Mouse (Mus musculus): ENCODE data around the gene Cep41.

Gene Cep41

DNA sequence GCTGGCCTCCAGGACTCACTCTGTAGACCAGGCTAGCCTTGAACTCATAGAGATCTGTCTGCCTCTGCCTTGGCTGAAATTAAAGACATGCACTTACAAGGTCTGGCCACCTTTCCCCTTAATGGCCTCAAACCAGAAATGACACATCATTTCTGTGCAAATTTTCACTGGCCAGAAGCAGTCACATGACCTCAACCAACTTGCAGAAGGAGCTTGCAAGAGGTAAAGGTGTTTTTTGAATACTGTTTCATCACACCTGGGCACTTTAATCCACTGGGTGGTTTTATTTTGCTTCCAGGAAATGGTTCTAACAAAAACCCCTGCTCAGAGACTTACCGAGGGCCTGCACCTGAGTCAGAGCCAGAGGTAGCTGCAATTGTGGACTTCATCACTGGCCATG, 63.6 kb downstream of the Cep41 start:
- DNase-seq (ENCODE audit: low read depth, low spot score), result no peak

DNA sequence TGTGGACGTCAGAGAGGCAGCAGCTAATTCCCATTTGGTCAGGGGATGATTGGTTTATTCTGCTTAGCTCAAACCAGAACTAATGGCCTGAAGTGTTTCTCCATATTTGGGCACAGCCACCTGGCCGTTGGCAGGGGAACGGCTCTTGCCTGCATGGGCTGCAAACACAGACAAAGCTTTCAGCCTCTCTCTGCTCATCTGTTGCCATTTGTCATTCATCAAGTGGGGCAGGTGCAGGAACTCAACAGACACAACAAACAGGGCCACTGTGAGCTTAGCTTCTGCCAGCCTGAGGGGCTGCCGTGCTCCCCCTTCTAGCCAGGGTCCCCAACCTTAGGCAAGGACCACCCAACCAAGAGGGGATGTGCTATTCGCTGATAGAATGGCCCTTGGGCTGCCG, 65.4 kb downstream of the Cep41 start:
- DNase-seq (ENCODE audit: low read depth, low spot score), result no peak

DNA sequence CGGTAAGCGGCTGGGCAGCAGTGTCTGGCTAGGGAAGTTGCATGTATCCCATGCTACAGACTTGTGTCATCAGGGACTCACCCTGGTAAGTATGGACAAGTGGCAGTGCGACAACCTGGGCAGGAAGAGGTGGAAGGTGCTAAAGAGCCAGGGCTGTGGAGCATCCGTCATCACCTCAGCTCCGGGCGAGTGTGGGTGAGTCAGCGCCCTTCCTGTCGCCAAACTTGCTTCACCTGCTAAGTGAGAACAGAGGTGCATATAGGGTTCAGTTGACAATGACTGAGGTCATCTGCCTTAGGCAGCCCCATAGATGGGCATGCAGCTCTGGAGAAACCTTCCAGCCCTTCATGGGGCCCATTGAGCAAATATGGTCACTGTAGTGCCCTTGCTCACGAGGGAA, 68.8 kb downstream of the Cep41 start:
- DNase-seq (ENCODE audit: low read depth, low spot score), result no peak

DNA sequence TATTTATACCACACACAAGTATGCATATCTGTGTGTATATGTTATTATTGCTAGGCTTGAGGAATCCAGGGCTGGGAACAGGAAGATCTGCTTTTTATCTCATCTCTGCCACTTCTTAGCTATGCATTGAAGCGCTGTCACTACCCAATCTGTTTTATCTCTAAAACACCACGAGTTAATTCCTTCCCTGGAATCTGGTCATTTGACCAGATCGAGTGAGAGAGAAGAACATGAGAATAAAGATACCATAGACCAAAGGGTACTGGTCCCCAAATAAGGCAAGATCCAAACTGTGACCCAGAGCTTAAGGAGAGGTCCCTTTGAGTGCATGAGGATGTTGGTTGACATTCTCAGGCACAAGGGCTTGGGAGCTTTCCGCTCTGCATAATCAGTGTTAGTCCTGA, 71.6 kb downstream of the Cep41 start:
- no peak for DNase-seq (ENCODE audit: low read depth, low spot score)

DNA sequence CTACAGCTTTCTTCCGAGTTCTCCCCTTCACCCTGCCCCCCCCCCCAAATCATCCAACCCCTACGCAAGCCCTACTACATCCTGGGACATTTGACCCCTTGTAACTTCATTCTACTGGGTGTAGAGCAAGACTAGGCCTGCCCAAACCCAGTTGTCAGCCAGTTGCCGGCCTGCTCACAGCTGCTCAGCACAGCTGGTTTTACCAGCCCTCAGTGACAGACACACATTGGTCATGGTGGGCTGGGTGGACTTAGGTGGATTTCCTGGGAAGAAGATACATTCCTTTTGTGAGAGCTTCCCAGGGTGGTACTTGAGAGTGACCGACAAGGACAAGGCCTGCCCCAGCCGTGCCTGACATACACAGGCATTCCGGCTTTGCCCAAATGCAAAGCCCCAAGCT, 72.6 kb downstream of the Cep41 start:
- DNase-seq (ENCODE audit: low read depth, low spot score), result no peak

DNA sequence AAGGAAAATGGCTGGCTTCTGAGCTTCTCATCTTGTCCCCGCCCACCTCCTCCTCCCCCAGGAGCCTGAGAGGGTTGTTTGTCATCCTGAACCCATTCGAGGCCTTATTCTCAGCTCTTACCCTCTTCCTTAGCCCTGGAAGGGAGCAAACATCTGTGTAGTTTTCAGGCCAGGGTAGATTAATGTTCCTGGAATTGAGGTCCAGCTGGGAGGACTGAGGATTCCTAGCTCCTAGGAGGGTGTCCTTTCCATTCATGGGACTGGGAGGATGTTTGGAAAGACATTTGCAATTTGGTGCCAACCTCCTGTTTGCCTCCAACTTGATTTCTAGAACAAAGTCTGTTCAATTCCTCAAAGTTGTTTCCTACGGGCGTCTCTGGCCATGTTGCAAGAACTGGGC, 73.0 kb downstream of the Cep41 start:
- no peak for DNase-seq (ENCODE audit: low read depth, low spot score)

DNA sequence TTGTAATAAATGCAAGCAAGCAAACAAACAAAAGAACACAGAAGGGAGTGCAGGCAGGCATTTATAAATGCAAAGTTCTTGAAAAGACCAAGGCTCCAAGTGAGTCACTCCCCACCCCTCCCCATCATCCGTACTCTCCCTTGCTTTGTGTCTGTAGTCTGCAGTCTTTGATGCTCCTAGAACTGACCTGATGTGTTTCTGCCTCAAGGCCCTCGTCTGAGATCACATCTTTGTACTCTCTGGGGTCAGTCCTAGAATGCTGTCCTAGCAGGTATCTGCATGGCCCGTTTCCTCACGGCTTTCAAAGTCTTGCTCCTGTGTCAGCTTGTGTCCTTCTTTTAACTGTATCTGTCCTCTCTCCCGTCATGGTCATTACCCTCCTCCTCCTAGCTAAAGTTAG, 73.9 kb downstream of the Cep41 start:
- DNase-seq (ENCODE audit: low read depth, low spot score), result no peak

DNA sequence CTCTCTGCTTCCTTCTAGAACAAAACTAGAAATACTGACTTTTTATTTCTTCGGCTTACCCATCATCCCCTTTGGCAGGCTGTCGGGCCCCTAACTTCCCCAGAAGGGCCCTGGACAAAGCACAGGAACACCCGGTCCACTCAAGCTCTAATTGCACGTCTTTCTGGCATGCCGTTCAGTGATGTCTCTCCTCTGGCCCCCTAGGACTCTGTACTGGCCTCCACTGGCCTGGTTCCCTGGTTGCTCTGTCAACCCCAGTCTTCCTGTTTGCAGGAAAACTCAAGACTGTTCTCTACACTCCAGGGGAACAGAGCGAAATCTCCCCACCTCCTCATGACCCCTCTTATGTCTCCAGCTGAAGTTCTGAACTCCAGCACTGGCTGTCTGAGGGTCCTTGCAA, 74.8 kb downstream of the Cep41 start:
- DNase-seq (ENCODE audit: low read depth, low spot score), result no peak

DNA sequence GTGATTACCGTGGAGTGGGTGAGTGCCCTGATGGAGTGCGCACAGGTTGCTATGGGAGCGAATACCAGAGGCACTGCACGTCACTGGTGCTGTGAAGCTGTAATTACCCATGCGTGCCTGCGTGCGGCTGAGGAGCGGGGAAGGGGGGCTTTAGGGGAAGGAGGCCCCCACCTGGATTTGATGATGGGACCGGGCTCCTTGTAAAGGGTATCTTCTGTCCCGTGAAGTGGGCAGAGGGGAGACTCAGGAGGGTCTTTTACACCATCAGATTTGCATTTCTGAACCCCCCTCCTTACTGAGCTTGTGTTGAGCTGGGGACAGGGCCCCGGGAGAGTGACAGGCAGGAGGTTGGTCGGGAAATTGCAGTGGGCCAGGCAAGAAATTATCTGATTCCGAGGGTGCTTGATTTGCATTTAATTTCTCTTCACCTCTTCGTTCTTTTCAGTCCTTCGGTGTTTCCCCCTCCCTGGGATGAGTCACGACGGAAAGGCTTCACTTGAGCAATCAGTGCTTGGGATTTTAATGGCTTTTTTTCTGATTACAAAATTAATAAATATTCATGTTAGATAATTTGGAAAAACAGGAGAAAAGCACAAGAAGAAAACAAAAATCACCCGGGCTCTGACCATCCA, 75.5 kb downstream of the Cep41 start:
- peak; percentile 57 for DNase-seq (ENCODE audit: low read depth, low spot score)

DNA sequence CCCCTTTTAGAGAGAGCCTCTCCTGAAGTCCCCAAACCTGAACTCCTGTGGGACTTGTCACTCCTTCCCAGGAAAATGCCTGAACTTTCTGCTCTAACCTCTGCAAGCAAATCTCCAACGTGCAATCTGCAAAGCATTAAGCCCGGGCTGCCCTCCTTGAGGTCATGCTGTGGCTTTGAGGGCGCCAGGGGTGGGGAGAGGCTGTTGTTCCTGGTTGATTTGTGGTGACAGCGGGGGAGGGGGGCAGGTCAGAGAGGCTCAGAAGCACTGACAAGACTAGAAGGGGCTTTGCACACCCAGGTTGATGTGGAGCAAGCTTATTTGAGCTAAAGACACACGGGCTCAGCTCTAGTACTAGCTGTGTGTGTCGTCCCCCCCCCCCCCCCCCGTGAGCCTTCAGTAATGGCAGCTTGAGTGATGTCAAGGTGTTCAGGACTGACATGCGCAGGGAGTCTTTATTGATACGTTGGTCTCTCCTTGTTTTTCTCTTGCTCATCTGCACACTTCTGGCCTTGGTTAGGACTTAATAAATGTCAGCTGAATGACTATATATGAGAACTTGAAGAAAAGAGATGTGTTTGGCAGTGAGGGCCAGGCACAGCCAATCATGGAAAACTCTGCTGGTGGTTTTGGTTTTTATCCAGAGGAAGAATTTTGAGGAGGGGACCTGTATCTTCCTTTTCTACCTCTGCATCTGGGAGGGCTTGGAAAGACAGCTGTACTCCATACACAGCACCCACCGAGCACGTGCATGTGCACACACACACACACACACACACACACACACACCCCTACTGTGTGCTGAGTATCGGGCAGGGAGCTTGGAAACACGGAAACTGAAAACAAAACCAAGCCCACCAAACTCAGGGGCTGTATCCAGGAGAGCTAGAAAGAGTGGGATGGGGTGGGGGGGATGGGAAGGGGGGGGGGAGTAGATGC, 76.3 kb downstream of the Cep41 start:
- no peak for DNase-seq (ENCODE audit: low read depth, low spot score)

DNA sequence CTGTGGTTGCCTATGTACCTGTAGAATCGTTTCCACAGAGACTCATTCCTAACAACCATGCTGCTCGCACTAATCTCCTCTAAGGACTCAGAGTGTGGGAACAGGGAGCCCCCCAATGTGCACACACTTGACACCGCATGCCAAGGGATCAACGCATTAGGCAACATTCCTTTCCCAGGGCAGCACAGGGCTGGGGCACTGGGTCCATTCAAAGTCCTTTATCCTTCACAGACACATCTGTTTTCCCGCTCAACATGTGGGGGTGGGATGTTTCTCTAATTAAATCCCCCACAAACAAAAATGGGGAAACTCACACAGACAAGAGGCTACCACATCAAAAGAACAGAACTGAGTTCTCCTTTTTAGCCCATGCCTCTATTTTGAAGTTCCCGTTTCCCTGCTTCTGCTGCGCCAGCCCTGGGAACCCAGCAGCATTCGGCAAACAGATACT, 77.0 kb downstream of the Cep41 start:
- no peak for DNase-seq (ENCODE audit: low read depth, low spot score)

DNA sequence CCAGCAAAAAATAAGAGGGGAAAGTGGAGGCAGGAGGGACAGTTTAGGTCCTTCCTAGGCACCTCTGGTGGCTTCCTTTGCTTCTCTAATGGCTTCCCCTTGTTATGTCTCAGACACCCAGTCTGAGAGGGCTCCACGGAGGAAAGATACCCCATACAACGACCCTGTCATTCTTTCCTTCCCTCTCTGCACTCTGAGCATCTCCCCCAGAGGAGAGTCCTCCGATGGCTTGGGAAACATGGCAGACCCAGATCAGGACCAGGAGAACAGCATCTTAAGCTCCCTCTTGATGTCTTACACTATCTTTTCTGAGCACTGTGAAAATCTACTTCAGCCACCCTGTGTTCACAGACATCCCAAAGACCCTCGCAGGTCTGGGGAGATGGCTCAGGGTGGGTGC, 77.8 kb downstream of the Cep41 start:
- no peak for DNase-seq (ENCODE audit: low read depth, low spot score)

DNA sequence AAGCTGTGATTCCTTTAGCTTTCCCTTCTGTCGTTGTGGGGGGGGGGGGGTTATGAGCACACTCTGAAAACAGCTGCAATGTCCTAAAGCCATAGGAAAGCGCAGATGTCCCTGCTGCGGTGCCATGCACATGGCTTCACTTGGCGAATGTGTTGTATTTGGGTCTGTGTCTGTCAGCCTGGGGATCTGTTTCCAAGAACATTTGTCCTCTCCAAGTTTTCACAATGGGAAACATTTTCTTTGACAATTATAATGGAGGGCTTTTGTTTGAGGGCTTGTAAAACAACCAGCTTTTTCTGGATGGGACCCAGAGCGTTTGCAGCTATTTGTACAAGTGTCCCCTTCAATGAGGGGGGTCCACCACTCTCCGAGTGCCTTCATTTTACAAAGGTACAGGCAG, 79.3 kb downstream of the Cep41 start:
- peak; percentile 23 for DNase-seq (ENCODE audit: low read depth, low spot score)

DNA sequence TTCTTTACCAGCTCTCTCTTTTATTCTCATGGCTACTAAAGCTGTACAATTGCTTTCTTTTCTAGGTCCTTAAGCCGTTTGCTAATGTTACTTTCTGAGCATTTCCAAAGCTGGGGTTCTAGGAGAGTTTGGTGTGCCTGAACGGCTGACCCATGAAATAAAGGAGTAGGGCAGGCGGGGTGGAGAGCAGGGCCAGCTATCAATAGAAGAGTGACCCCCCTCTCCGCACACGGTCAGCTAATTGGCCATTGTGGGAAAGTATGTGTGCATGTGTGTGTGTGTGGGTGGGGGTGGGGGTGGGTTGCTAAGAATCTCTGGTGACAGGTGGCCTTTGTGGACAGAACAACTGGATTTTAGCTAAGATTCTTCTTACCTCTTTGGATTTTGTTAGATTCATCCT, 82.3 kb downstream of the Cep41 start:
- no peak for DNase-seq (ENCODE audit: low read depth, low spot score)

DNA sequence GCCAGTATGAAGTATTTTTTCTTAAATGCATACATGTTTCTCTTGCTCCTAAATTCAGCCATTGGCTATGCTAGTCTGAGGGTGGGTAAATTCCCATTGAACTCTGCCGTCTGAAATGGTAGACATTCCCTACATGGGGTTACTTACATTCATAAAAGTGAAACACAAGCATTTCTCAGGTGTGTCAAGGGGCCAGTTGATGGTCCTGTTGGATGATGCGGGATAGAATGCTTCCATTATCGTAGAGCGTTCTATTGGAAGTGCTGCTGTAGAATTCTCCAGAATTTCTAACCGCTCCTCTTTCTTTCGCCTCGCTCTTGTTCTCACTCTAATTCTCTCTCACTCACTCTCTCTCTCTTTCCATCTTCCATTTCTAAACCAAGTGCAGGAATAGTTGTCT, 82.8 kb downstream of the Cep41 start, which contains the start of gene Cpa5:
Gene Cpa5 (plus strand): TSS at position 301 of the 400 bp plus-strand sequence.
- no peak for DNase-seq (ENCODE audit: low read depth, low spot score)

DNA sequence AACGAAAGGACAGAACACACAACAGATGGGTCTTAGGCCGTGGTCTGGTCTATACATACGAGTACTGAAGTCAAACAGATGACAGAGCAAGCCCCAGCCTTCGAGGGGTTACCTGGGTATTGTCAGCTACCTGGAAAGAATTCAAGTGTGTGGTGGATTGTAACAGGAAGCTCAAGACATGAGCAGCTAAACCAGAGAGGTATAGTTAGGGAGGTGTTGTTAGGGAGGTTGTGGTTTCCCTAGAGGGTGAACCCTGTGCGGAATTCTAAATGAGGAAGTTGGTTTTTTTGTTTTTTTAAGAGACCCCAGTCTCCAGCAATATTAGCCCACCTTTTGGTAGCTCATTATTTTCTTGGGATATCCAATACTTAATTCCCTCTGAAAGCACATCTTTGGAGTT, 87.9 kb downstream of the Cep41 start:
- no peak for DNase-seq (ENCODE audit: low read depth, low spot score)

DNA sequence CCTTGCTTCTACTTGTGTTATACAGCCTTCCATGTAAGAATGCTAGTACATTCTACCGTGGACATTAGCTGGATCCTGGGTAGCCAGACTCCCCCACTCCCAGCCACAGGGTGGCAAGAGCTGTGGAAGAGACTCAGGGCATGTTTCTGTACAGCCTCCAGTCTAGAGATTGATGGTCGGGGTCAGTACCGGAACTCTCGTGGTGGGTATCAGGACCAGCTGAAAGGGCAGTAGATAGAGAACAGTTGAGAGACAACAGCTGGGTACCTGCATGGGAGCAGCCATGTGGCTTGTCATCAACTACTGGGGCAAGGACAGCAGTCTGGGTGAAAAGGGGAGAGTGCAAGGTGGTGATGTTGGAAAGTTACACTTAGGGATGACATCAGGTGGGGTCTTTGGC, 88.4 kb downstream of the Cep41 start:
- no peak for DNase-seq (ENCODE audit: low read depth, low spot score)

DNA sequence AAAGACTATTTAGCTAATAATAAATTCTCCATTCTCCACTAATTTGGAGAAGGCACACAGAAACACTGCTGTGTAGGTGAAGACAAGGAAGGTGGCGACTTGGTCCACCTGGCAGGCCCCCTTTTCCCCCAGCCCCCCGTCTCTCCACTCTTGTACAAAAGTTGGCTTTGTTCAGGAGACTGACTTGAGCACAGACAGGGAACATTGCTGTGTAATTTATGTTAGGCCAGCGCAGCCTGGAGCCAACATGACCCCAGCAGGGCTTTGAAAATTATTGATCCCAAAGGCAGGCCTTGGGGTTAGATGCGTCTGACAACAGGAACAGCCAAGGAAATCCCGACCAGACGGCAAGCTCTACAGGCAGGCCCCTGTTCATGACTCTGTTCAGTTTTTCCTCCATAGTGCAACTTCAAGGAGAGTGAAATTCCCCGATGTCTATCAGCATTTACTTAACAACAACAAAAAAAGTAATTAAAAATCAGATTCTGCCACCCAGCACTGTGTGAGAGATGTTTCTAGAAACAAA, 89.1 kb downstream of the Cep41 start:
- no peak for DNase-seq (ENCODE audit: low read depth, low spot score)
